Mouse (Mus musculus) heart, embryonic 12.5 days (tissue): Measurements from ENCODE around the gene Ap3b1. TPM values are rescaled to one million over a fixed set of nuclear protein-coding genes. Genes with fewer than 3 reads are reported as not detected.

Source experiments
- ATAC-seq: fragments of 200-750 bp; cut with Nextera tagmentation; 2 replicates; pipeline ENCODE4 v1.8.0; 2017; ENCODE audit warnings: moderate TSS enrichment, moderate library complexity; ENCODE audit not compliant: insufficient number of reproducible peaks, low FRiP score
- H3K27ac ChIP-seq: fragments of 300-500 bp; sonication (generic); 2 replicates; pipeline ENCODE4 v1.5.1; 2016; ENCODE audit warnings: mild to moderate bottlenecking, moderate library complexity; ENCODE audit not compliant: poor library complexity, severe bottlenecking
- H3K27me3 ChIP-seq: fragments of 300-500 bp; sonication (generic); replicated peaks from 2 replicates; pipeline ENCODE4 v1.6.1; 2016; ENCODE audit warnings: mild to moderate bottlenecking, moderate library complexity
- H3K36me3 ChIP-seq: fragments of 300-500 bp; sonication (generic); 2 replicates; pipeline ENCODE4 v1.6.1; 2016; ENCODE audit warnings: mild to moderate bottlenecking, moderate library complexity
- H3K4me1 ChIP-seq: fragments of 300-500 bp; sonication (generic); replicated peaks from 2 replicates; pipeline ENCODE4 v1.6.1; 2016; ENCODE audit warnings: mild to moderate bottlenecking
- H3K4me2 ChIP-seq: fragments of 300-500 bp; sonication (generic); 2 replicates; pipeline ENCODE4 v1.6.1; 2016; ENCODE audit warnings: mild to moderate bottlenecking, moderate library complexity
- H3K4me3 ChIP-seq: fragments of 300-500 bp; sonication (generic); 2 replicates; pipeline ENCODE4 v1.5.1; 2016; ENCODE audit warnings: mild to moderate bottlenecking
- H3K9ac ChIP-seq: fragments of 300-500 bp; sonication (generic); 2 replicates; pipeline ENCODE4 v1.6.1; 2016; ENCODE audit warnings: mild to moderate bottlenecking, moderate library complexity
- H3K9me3 ChIP-seq: fragments of 300-500 bp; sonication (generic); replicated peaks from 2 replicates; pipeline ENCODE4 v1.6.1; 2016; ENCODE audit warnings: mild to moderate bottlenecking, moderate library complexity
- WGBS: fragments of 180-500 bp; shearing (Covaris S2); methylation state at CpG from one replicate; pipeline ENCODE4 v1.1.7; 2016; 5-methylcytosine and 5-hydroxymethylcytosine counted together
- polyA plus RNA-seq: library from polyadenylated mRNA; unstranded; fragments of >200 nt; fragmentation: Nextera tagmentation; extraction: Ambion mirVana; gene quantifications from 2 replicates; pipeline ENCODE4 v1.2.1, GENCODE M21; 2016

Gene Ap3b1
- polyA plus RNA-seq, 1 experiment from 2014 or later = 38.6 TPM

GRCm38 (mm10) chr13:94508344-94508743, 149.6 kb downstream of the Ap3b1 start:
- H3K36me3 ChIP-seq = peaks cover 27% of the 10 kb centered on the region
- H3K9ac ChIP-seq = no peak overlapping the region
- 89% methylated on average over 8 of the region's 8 CpGs for WGBS
- no peak for ATAC-seq
- H3K27ac ChIP-seq = no peak overlapping the region
- H3K4me2 ChIP-seq = no peak overlapping the region
- H3K27me3 ChIP-seq = no peaks in the 10 kb centered on the region
- H3K9me3 ChIP-seq = no peaks in the 10 kb centered on the region
- peaks cover 13% of the 10 kb centered on the region for H3K4me1 ChIP-seq
- no peak overlapping the region for H3K4me3 ChIP-seq

DNA sequence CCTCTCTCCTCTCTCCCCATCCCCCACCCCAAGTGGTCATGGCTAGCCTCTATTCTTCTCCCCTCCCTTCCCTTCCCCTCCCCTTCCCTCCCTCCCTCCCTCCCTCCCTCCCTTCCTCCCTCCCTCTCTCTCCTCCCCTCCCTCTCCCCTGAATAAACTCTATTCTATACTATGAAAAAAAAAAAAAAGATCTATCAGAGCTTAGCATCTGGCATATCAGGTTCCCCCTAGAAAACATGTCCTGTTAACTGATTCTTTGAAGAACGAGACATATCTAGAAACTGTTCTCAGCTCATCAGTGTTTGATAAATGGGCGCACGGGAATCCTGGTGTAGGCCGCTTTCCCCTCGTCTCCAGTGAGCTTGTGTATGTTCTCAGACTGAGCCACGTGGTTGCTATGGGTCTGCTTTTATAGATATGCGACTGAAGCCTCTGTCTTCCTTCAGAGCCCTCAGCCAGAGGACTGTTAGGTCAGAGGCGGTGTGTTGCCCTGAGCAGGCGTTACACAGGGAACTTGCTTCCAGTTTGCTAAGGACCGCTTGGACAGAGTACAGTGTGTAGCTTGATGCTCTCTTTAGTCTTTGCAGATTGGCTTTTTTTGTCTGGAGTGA, 154.5 kb downstream of the Ap3b1 start:
- peaks cover 35% of the 10 kb centered on the region for H3K4me1 ChIP-seq
- WGBS = 21% methylated on average over 10 of the region's 10 CpGs

DNA sequence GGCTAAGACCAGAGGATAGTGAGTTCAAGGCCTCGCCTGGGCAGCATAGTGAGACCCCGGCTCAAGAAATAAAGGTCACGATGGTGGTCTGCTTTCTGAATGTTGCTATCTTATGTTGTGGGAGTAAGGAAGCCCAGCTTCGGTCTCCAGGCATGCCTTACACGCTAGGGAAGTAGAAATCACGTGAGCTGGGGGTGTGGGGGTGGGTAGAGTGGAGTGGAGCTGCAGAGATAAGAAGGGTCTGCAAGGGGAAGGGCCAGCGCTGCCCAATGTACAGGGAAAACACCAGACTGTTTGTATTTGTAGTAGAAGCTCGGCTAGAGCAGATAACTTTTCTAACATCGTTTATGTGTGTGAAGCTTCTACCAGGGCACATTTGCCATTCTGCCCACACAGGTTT, 155.1 kb downstream of the Ap3b1 start:
- peak overlapping the region; percentile 86 for H3K27ac ChIP-seq
- H3K9me3 ChIP-seq = no peaks in the 10 kb centered on the region
- ATAC-seq = peak; percentile 82
- H3K4me1 ChIP-seq = peaks cover 40% of the 10 kb centered on the region
- H3K4me2 ChIP-seq = peak overlapping the region; percentile 41
- no peak overlapping the region for H3K9ac ChIP-seq
- H3K36me3 ChIP-seq = peaks cover 8% of the 10 kb centered on the region
- no peaks in the 10 kb centered on the region for H3K27me3 ChIP-seq
- no peak overlapping the region for H3K4me3 ChIP-seq
- 16% methylated on average over 9 of the region's 9 CpGs for WGBS

More for the DNA sequence above, 154.5 kb downstream of the Ap3b1 start:
- Histone ChIP-seq H3K9me3 (no peaks in the 10 kb centered on the region), H3K27ac (peak overlapping the region; percentile 86; the same call in 1 of the 2 replicates), H3K4me3 (no peak overlapping the region), H3K9ac (no peak overlapping the region), H3K4me2 (0 out of 2 replicates have a peak overlapping the region, but pooled peaks have one; percentile 41), H3K27me3 (no peaks in the 10 kb centered on the region), H3K36me3 (peaks cover 8% of the 10 kb centered on the region)
- ATAC-seq = peak; percentile 68

DNA sequence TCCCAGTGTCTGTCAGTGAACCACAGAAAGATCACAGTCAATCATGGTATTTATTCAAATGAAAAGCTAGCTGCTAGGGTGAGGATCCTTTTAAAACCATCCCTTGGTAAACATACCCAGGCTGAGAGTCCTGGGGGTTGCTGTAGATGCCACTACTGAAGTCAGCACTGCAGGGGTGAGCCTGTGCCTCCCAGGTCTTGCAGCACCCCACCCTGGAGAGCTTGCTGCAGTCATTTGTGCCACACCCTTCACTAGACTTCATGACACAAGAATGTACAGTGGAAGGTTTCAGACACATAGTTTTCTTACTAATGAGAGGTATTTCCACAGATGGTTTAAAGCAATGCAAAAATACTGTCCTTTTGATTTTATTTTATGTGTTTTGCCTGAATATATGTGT, 156.2 kb downstream of the Ap3b1 start:
- Histone ChIP-seq H3K4me1 (peaks cover 51% of the 10 kb centered on the region), H3K27me3 (no peaks in the 10 kb centered on the region), H3K4me2 (no peak overlapping the region), H3K36me3 (peaks cover 8% of the 10 kb centered on the region), H3K4me3 (no peak overlapping the region), H3K9ac (no peak overlapping the region), H3K27ac (peak overlapping the region; percentile 86; the same call in 1 of the 2 replicates), H3K9me3 (no peaks in the 10 kb centered on the region)
- ATAC-seq = no peak

DNA sequence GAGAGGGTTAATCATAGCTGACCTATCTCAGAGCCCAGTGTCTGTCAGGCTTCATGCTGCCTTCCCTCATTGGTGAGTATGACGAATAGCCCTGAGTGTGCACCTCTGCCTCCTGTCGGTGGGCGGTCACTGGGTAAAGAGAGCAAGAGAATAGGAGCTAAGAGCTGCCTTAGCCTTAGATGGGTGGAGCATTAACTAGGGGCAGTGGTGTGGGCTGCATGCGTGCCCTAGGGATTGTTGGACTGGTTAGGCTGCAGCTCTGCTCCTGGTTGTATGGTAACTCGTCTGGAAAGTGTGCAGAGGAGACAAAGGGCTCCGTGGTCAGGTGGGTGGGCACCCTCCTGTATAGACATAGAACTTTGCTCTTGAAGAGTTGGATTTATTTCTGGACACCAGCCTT, 157.8 kb downstream of the Ap3b1 start:
- Histone ChIP-seq H3K4me2 (no peak overlapping the region), H3K4me3 (no peak overlapping the region), H3K27me3 (no peaks in the 10 kb centered on the region), H3K36me3 (peaks cover 7% of the 10 kb centered on the region), H3K9ac (no peak overlapping the region), H3K27ac (no peak overlapping the region), H3K4me1 (peaks cover 56% of the 10 kb centered on the region), H3K9me3 (no peaks in the 10 kb centered on the region)
- WGBS = 81% methylated on average over 6 of the region's 6 CpGs
- ATAC-seq = no peak

DNA sequence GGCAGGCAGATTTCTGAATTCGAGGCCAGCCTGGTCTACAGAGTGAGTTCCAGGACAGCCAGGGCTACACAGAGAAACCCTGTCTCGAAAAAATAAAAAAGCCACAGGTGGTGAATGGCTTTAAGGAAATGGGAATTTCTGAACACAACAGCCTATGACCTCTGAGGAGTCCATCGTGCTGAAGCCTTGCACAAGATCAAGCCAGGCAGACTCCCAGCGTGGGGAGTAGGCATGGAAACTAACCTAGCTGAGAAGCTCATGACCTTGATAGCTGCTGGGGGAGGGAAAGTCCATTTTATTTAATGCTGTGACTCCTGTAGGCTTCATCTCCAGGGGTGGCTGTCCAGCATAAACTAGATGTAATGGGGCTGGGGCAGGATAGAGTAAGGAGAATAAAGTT, 159.4 kb downstream of the Ap3b1 start:
- 81% methylated on average over 4 of the region's 4 CpGs for WGBS
- peaks cover 45% of the 10 kb centered on the region for H3K4me1 ChIP-seq
- H3K27ac ChIP-seq = no peak overlapping the region

DNA sequence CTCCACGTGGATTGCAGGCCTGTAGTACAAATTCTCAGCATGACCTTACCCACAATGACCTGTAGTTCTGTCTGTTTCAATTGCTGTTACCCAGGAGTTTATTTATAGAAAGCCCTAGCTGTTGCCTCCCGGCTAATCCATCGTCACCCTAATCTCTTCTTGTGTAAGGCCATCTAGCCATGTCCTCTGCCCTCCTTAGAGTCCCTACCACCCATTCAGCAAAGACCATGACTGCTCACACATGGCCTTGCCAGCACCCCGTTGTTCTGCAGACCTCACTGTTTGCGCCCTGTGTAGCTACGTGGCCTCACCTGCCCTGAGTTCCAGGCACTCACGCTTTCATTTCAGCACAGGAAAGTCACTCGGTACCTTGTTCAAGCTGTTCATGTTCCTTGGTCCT, 160.5 kb downstream of the Ap3b1 start:
- Histone ChIP-seq H3K36me3 (0 out of 2 replicates have a peak, but pooled peaks cover 2% of the 10 kb centered on the region), H3K9ac (no peak overlapping the region), H3K4me3 (no peak overlapping the region), H3K27ac (peak overlapping the region; percentile 70), H3K9me3 (no peaks in the 10 kb centered on the region), H3K27me3 (no peaks in the 10 kb centered on the region), H3K4me1 (peaks cover 34% of the 10 kb centered on the region), H3K4me2 (no peak overlapping the region)
- ATAC-seq = no peak
- 53% methylated on average over 8 of the region's 8 CpGs for WGBS

More for the DNA sequence above, 159.4 kb downstream of the Ap3b1 start:
- no peak for ATAC-seq
- Histone ChIP-seq H3K9ac (no peak overlapping the region), H3K36me3 (0 out of 2 replicates have a peak, but pooled peaks cover 2% of the 10 kb centered on the region), H3K4me3 (no peak overlapping the region), H3K9me3 (no peaks in the 10 kb centered on the region), H3K27me3 (no peaks in the 10 kb centered on the region), H3K4me2 (no peak overlapping the region)

DNA sequence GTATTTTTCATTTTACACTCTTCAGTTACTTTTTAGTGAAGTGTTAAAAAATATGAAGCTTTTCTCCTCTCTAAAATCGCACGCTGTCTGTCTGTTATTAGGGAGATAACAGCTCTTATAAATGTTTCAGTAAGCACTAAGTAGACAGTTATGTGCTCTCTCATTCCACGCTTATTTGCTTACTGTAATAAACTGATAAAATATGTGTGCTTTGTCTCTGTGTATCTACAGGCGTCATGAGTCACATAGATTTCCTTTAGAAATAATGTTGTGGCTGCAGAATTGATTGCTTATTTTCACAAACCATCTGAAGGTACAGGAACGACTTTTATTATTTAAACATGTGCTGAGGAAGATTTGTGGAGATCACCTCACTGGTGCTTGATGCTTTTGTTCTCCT, 164.5 kb downstream of the Ap3b1 start:
- Histone ChIP-seq H3K27me3 (no peaks in the 10 kb centered on the region), H3K9me3 (no peaks in the 10 kb centered on the region), H3K36me3 (peaks cover 3% of the 10 kb centered on the region; the same call in 1 of the 2 replicates), H3K4me1 (peaks cover 33% of the 10 kb centered on the region), H3K9ac (no peak overlapping the region), H3K27ac (no peak overlapping the region), H3K4me3 (no peak overlapping the region), H3K4me2 (no peak overlapping the region)
- WGBS = 70% methylated on average over 5 of the region's 5 CpGs
- no peak for ATAC-seq

- no peaks in the 10 kb centered on the region for H3K27me3 ChIP-seq
These were observed 166.0 kb downstream of the Ap3b1 start for GRCm38 (mm10) chr13:94524669-94525238.

GRCm38 (mm10) chr13:94529138-94529537, 170.4 kb downstream of the Ap3b1 start:
- WGBS = 92% methylated on average over 5 of the region's 5 CpGs
- H3K9ac ChIP-seq = no peak overlapping the region
- no peaks in the 10 kb centered on the region for H3K9me3 ChIP-seq
- ATAC-seq = no peak
- no peak overlapping the region for H3K4me3 ChIP-seq
- peaks cover 21% of the 10 kb centered on the region for H3K36me3 ChIP-seq
- H3K4me1 ChIP-seq = peaks cover 12% of the 10 kb centered on the region
- no peak overlapping the region for H3K4me2 ChIP-seq
- no peaks in the 10 kb centered on the region for H3K27me3 ChIP-seq
- H3K27ac ChIP-seq = no peak overlapping the region

More at GRCm38 (mm10) chr13:94524669-94525238, 166.0 kb downstream of the Ap3b1 start:
- WGBS = 25% methylated on average over 7 of the region's 7 CpGs
- peak; percentile 57; the same call in 1 of the 2 replicates for ATAC-seq
- Histone ChIP-seq H3K36me3 (peaks cover 16% of the 10 kb centered on the region), H3K4me3 (no peak overlapping the region), H3K4me2 (no peak overlapping the region; the same call in 1 of the 2 replicates), H3K9me3 (no peaks in the 10 kb centered on the region), H3K27ac (peak overlapping the region; percentile 78), H3K4me1 (peaks cover 20% of the 10 kb centered on the region), H3K9ac (no peak overlapping the region)

DNA sequence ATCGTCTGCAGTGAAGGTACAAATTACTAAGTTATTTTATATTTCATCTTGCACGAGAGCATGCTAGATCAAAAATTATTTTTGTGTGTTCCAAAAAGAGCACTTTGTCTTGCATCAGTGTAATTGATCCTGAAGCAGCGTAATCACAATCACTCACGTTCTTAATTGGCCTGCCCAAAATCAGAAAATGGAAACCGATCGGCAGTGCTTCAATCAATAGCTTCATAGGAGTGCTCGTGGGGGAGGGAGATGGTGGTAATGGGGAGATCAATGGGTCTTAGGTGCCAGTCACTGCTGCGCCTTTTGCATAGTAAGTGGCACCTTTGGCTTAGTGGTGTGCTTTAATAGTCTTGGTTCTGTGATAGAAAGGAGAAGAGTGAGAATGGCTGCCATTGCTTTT, 174.8 kb downstream of the Ap3b1 start:
- Histone ChIP-seq H3K27ac (no peak overlapping the region), H3K4me1 (no peaks in the 10 kb centered on the region), H3K4me2 (no peak overlapping the region), H3K9ac (no peak overlapping the region), H3K4me3 (no peak overlapping the region), H3K27me3 (no peaks in the 10 kb centered on the region), H3K9me3 (no peaks in the 10 kb centered on the region), H3K36me3 (peaks cover 21% of the 10 kb centered on the region)
- WGBS = 92% methylated on average over 8 of the region's 8 CpGs
- no peak for ATAC-seq
